Mouse (Mus musculus) testis, adult 2 months (tissue): Measurements from ENCODE around the gene Fnip2.

ENCODE experiments used
- CTCF ChIP-seq: fragments of 200-500 bp; IDR thresholded peaks from 2 replicates; pipeline ENCODE4 v1.5.1; 2012; ENCODE audit warnings: low read depth, mild to moderate bottlenecking, inconsistent platforms, low read length, moderate library complexity; ENCODE audit not compliant: control insufficient read depth, insufficient read depth, insufficient replicate concordance
- POLR2A ChIP-seq: fragments of 200-500 bp; IDR thresholded peaks from 2 replicates; pipeline ENCODE4 v1.6.1; 2012; ENCODE audit warnings: low read depth, mild to moderate bottlenecking, inconsistent platforms, low read length, moderate library complexity; ENCODE audit not compliant: control insufficient read depth

GRCm38 (mm10) chr3:79493064-79493463 is 74.5 kb downstream of the Fnip2 start:
- TF ChIP-seq CTCF (no peak), POLR2A (no peak)
